Mouse (Mus musculus) heart, postnatal 36 days (tissue): ENCODE results near the gene Zfp59. TPM values are rescaled to one million over a fixed set of nuclear protein-coding genes. Genes with fewer than 3 reads are reported as not detected.
A peak's percentile ranks its signal among the peaks of the same experiment; 100 is the strongest.
"Not testable (repeated sequence)": the region's sequence is repeated elsewhere in the genome, so short reads cannot be mapped to it uniquely, and the experiment has no call there.

ENCODE experiments used
- DNase-seq, 2 experiments: peaks; one replicate each; pipeline ENCODE4 v3.0.0; 2021 to 2022
- intact Hi-C: fragments of 180-260 bp; cut with DNase I; formaldehyde crosslinking; loops from one replicate; pipeline ENCODE4 v1.15.1; 2025
- total RNA-seq, 2 experiments: library from RNA; stranded (reverse); gene quantifications; 2 replicates each; pipeline ENCODE4 v1.2.3; 2021

Zfp59 gene
- total RNA-seq, 2 experiments from 2014 or later = 2.4 to 2.7 TPM

- intact Hi-C loops = loop anchor here (2.0 kb wide), 1 partner anchor 68 kb away; the partner anchor contains the start of gene Zfp974
- DNase-seq = peak; percentile 73 to 78
Observed at GRCm38 (mm10) chr7:27860396-27861235, 22.2 kb downstream of the Zfp59 start.

DNA sequence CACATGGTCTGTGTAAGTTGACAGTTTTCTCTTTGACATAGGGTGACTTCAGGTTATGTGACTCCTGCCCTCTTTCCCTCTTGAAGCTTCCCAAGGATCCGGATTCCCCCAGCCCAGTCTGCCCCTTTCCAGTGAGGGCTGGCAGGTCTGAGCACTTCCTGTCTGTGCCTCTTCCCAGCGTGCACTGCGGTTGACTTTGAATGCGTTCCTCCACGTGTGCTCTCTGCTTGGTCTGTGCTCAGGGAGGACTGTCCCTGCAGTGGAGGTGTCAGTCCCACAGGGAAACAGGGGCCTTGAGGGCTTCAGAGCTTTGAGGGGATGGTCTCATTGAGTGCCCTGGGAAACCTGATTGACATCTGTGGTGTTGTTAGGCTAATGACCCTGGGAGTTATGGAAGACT lies 24.2 kb downstream of the Zfp59 start:
- intact Hi-C loops, DNase-seq: not testable (repeated sequence)

- no peak for DNase-seq
- intact Hi-C loops = no loop called here
Observed at GRCm38 (mm10) chr7:27881721-27882120, 43.3 kb downstream of the Zfp59 start.

DNA sequence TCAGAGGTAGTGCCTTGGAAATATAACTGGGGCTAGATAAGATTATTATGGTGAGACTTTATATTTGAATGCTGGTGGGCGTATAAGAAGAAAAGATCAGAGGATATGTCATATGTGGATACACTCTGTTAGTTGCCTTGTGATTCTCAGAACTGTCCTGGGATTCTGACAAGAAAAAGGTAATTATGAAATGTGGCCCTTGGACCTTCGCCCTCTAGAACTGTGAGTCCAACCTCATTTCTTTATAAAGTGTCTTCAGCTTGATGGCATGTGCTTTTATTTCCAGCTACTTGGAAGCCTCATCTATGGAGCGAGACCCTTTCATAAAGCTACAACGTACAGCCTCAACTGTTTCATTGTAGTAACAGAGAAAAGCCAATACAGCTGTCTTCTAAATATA lies 62.2 kb downstream of the Zfp59 start:
- no peak for DNase-seq

DNA sequence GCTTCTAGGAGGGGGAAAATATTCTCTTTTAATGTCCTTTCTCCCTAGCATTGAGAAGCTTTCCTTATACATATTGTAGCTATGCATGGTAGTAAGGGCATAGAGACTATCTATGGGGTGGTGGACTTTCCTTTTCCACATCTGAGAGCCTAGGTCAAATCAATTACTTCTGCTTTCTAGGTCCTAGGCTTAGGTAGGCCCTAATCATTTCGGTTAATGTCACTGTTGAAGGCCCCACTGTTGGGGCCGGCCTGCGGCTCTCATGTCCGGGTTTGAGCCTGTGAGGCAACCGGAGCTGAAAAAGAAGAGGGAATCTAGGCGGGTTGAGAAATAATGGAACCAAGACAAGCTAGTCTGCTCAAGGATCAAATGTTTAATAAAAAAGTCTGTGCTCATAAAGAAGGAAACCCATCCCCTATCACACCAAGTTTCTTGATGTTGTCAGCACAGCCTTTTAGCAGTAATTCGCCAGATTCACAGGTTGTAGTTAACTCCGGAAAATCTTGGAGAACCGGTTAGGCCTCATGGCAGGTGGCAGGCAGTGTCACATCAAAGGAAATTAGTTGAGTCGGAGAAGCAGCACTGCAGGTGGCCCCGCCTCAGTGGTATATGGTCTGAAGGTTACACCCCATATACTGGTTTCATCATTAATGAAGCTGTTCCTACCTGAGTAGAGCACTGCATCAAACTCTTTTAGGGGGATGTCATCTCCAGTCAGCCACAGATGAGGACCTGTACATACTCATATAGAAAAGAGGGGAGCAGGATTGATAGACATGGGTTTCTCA lies 66.8 kb downstream of the Zfp59 start:
- intact Hi-C loops = no loop called here
- DNase-seq = no peak

More for the DNA sequence above, 62.2 kb downstream of the Zfp59 start:
- intact Hi-C loops = no loop called here

Other genes starting within 250 kb of the Zfp59 start
- gene Akt2, start 247.1 kb upstream of the Zfp59 start, total RNA-seq = 100 to 1,000 TPM; 172 to 194 TPM
- not detected for gene Ttc9b, start 184.7 kb upstream of the Zfp59 start, total RNA-seq
- 10 to 100 TPM; 20.6 to 23.1 TPM for gene Map3k10, start 164.0 kb upstream of the Zfp59 start, total RNA-seq
- gene Zfp607b, start 149.3 kb upstream of the Zfp59 start, total RNA-seq = under 1 TPM; 0.44 to 0.60 TPM
- 1 to 10 TPM; 7.9 to 8.3 TPM for gene Zfp60, start 107.2 kb upstream of the Zfp59 start, total RNA-seq
- 1 to 10 TPM; 4.4 to 4.9 TPM for gene Zfp626, start 31.4 kb upstream of the Zfp59 start, total RNA-seq
- gene Zfp607a, start 18.9 kb downstream of the Zfp59 start, total RNA-seq = 1 to 10 TPM; 3.3 to 3.9 TPM
- gene Zfp974, start 90.9 kb downstream of the Zfp59 start, total RNA-seq = 1 to 10 TPM; 4.4 to 5.3 TPM
- 1 to 10 TPM; 7.1 to 7.9 TPM for gene Zfp780b, start 140.6 kb downstream of the Zfp59 start, total RNA-seq
- gene Zfp850, start 175.5 kb downstream of the Zfp59 start, total RNA-seq = under 1 TPM; 0.79 to 0.86 TPM
- gene Psmc4, start 211.5 kb downstream of the Zfp59 start, total RNA-seq = 10 to 100 TPM; 88.9 to 91.6 TPM
- gene Fcgbp, start 232.6 kb downstream of the Zfp59 start, total RNA-seq = not detected